Mouse (Mus musculus) hindbrain, embryonic 15.5 days (tissue): ENCODE measurements around the gene Trp53bp1. TPM values are rescaled to one million over a fixed set of nuclear protein-coding genes. Genes with fewer than 3 reads are reported as not detected.

Source experiments
- ATAC-seq: fragments of 200-750 bp; cut with Nextera tagmentation; 2 replicates; pipeline ENCODE4 v1.8.0; 2017; ENCODE audit warnings: low read depth, moderate number of reproducible peaks, moderate TSS enrichment; ENCODE audit not compliant: low FRiP score
- H3K27ac ChIP-seq: fragments of 300-500 bp; sonication (generic); replicated peaks from 2 replicates; pipeline ENCODE4 v1.5.1; 2015; ENCODE audit warnings: mild to moderate bottlenecking, inconsistent platforms
- H3K27me3 ChIP-seq: fragments of 300-500 bp; sonication (generic); 2 replicates; pipeline ENCODE4 v1.6.1; 2015; ENCODE audit warnings: control low read depth, inconsistent platforms
- H3K36me3 ChIP-seq: fragments of 300-500 bp; sonication (generic); 2 replicates; pipeline ENCODE4 v1.6.1; 2015; ENCODE audit warnings: control low read depth, inconsistent platforms
- H3K4me1 ChIP-seq: fragments of 300-500 bp; sonication (generic); replicated peaks from 2 replicates; pipeline ENCODE4 v1.6.1; 2015; ENCODE audit warnings: control low read depth, inconsistent platforms
- H3K4me2 ChIP-seq: fragments of 300-500 bp; sonication (generic); 2 replicates; pipeline ENCODE4 v1.6.1; 2015; ENCODE audit warnings: moderate library complexity, mild to moderate bottlenecking, inconsistent platforms
- H3K4me3 ChIP-seq: fragments of 300-500 bp; sonication (generic); 2 replicates; pipeline ENCODE4 v1.5.1; 2015; ENCODE audit warnings: mild to moderate bottlenecking, inconsistent platforms
- H3K9ac ChIP-seq: fragments of 300-500 bp; sonication (generic); 2 replicates; pipeline ENCODE4 v1.6.1; 2015; ENCODE audit warnings: inconsistent platforms
- H3K9me3 ChIP-seq: fragments of 300-500 bp; sonication (generic); 2 replicates; pipeline ENCODE4 v1.6.1; 2016; ENCODE audit warnings: control low read depth, inconsistent platforms
- WGBS: fragments of 180-500 bp; shearing (Covaris S2); methylation state at CpG from one replicate; pipeline ENCODE4 v1.1.7; 2015; 5-methylcytosine and 5-hydroxymethylcytosine counted together
- polyA plus RNA-seq: library from polyadenylated mRNA; unstranded; fragments of >200 nt; fragmentation: Nextera tagmentation; extraction: Ambion mirVana; gene quantifications from 2 replicates; pipeline ENCODE4 v1.2.1, GENCODE M21; 2015

Trp53bp1 gene
- polyA plus RNA-seq, 1 experiment from 2014 or later = 148 TPM

DNA sequence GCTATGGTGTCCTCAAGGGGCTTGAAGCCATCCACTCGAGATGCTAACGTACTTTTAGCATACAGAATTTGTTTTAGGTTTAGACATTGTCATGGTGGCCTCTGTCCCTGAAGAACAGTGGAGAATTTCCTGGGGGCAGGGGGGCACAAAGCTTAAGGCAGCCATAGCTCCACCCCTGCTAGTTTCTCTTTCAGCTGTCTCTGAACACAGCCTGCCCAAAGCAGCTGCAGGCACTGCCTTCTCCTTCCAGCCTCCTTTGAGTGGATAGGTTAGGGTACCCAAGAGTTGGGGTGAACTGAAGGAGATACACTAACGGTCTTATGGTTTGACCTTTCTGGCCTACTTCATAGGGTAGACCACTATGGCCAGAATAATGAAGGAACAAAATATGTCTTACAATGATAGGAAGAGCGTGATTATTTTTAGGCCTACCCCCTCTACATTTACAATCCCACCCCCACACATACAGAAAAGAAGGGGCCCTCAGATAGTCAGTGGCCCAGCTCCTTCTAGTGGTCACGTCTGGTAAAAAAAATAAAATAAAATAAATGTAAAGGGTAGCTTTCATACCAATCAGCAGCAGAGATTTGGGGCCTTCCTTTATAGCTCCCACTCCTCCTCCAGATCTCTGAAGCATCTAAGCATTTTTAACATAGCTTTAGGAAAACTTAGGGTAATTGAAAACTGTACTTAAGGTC lies 21.3 kb upstream of the Trp53bp1 start:
- Histone ChIP-seq H3K9me3 (no peaks in the 10 kb centered on the region), H3K4me1 (peaks cover 65% of the 10 kb centered on the region), H3K4me2 (no peak overlapping the region), H3K4me3 (no peak overlapping the region), H3K27ac (no peak overlapping the region), H3K9ac (no peak overlapping the region), H3K27me3 (no peaks in the 10 kb centered on the region), H3K36me3 (no peaks in the 10 kb centered on the region)
- 68% methylated on average over 5 of the region's 5 CpGs for WGBS
- ATAC-seq = no peak

DNA sequence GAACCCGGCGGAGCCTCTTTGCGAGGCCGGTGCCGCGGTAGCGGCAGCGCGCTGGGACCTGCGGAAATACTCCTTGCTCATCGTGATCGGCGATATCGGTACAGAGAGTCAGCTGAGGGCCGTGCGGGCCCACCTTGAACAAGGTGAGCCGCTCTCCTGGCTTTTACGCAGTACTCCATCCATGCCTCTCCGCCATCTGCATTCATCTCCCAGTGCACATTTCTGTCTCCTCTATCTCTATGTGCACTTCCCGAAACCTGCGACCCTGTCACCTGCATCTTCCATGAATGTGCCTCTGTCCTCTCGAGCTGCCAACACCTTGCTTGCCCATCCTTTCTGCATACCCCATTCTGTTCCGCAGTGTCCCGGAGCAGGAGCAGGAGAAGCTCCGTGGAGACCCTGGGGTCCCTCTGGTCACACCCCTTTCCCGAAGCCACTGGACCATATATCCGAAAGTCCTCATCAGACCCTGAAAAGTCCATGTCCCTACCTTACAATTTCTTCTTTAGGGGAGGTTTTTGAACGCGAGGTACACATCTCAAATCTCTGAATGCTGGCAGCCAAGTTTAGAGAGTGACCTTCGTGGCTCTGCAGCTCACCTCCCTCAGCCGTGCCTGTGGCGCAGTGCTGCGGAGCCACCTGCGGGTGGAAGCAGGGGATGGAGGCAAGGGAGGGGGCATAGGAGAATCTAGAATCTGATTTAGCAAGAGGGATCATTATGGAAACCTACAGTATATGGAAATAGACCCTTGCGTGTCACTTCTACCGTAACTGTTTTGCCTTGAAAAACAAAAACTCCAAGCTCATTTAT lies 18.7 kb upstream of the Trp53bp1 start:
- H3K36me3 ChIP-seq = no peaks in the 10 kb centered on the region
- H3K4me3 ChIP-seq = peak overlapping the region; percentile 64
- peak; percentile 70 for ATAC-seq
- no peaks in the 10 kb centered on the region for H3K27me3 ChIP-seq
- H3K27ac ChIP-seq = peak overlapping the region; percentile 96
- 2% methylated on average over 36 of the region's 36 CpGs for WGBS
- peaks cover 50% of the 10 kb centered on the region for H3K4me1 ChIP-seq
- no peaks in the 10 kb centered on the region for H3K9me3 ChIP-seq
- peak overlapping the region; percentile 74 for H3K9ac ChIP-seq
- H3K4me2 ChIP-seq = peak overlapping the region; percentile 71

DNA sequence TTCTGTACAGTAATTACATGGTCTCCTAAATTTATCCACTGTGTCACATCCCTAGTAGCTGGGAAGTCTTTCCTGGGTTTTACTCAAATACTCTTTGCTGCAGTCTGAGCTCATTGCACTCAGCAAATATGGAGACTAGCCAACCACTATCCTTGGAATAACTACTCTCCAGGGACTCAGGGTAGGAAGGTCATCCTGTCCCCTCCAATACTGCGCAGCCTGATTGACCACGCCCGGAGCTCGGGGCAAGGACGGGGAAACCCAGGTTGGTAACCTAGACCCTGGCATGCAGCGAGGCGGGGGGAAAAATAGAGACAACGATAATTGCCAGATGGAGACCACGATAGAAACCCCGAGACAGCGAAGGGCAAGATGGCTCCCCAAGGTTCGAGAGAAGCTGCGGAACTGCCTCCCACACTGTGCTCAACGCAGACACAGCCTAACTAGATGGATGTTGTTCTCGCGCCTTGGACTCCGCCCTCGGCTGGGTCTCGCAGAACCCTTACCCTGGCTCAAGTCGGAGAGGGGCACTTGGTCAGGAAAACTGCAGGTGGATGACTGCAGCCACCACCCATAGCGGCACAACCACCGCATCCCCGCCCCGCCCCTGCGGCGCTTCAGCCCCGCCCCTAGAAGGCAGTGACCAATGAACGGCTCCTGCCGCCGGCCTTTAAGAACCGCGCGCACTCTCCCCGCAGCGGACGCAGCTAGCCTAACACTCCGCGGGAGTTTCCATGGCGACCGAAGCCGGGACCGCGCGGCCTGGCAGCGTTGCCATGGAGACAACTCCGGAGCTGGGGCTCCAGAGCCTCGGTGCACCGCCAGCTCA lies 17.9 kb upstream of the Trp53bp1 start, which contains the start of gene Map1a:
TSS of gene Map1a (plus strand) at position 700 of the 829 bp plus-strand sequence.
- no peaks in the 10 kb centered on the region for H3K9me3 ChIP-seq
- H3K36me3 ChIP-seq = no peaks in the 10 kb centered on the region
- peaks cover 41% of the 10 kb centered on the region for H3K4me1 ChIP-seq
- peak within 1 kb of the TSS; percentile 96 for H3K27ac ChIP-seq
- peak within 1 kb of the TSS; percentile 64 for H3K4me3 ChIP-seq
- peak within 1 kb of the TSS; percentile 74 for H3K9ac ChIP-seq
- peak within 1 kb of the TSS; percentile 71 for H3K4me2 ChIP-seq
- under 1% methylated on average over 48 of the region's 48 CpGs for WGBS
- peak; percentile 97 for ATAC-seq
- H3K27me3 ChIP-seq = no peaks in the 10 kb centered on the region

DNA sequence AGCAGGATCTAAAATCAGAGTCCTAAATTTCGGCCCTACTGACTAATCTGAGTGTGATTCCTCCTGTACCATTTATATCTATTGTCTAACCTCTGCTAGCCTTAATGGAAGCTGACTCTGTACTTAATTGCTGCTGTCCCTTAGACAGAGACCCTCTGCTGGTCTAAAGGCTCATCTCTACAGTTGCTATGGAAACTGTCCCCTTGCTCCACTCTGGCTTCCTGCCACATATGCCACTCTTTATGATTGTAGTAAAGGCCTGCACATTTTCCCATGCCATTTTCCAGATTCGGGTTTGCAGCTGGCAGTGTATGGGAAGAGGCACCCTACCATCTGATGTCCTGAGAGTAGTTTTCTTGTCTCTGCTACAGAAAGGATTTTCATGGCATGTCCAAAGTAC lies 16.6 kb upstream of the Trp53bp1 start:
- 25% methylated on average over 2 of the region's 2 CpGs for WGBS
- H3K9me3 ChIP-seq = no peaks in the 10 kb centered on the region
- peak overlapping the region; percentile 71 for H3K4me2 ChIP-seq
- H3K4me1 ChIP-seq = peaks cover 34% of the 10 kb centered on the region
- no peaks in the 10 kb centered on the region for H3K36me3 ChIP-seq
- no peak overlapping the region for H3K9ac ChIP-seq
- no peaks in the 10 kb centered on the region for H3K27me3 ChIP-seq
- H3K27ac ChIP-seq = peak overlapping the region; percentile 96
- H3K4me3 ChIP-seq = no peak overlapping the region
- ATAC-seq = no peak

DNA sequence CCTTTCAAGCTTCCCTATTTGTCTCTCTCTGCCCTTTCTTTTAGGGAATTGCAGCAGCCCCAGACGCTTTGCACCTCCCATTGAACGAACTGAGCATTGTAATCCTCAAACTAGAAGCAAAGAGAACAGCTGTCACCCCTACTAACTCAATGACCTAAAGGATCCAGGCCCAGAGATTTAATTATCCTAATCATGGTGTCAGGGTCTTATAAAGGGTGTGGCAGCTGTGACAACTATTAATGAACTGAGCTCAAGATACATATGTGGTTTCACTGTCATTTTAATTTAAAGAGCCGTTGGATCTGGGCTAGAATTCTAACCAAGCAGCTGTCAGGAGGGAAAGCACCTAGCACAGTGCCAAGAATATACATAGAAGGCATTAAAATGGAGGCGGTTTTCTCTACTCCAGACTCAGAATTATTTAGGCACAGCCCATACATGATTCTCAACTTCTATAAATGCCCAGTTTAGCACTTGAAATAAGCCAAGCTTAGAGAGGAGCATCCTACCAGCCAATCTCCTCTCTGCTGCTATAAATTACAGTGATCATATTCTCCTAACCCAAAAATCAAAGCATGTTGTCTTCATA lies 815 bp upstream of the Trp53bp1 start:
- Histone ChIP-seq H3K4me2 (peak overlapping the region; percentile 56), H3K9ac (peak overlapping the region; percentile 54), H3K36me3 (peaks cover 15% of the 10 kb centered on the region), H3K9me3 (no peaks in the 10 kb centered on the region), H3K27ac (peak overlapping the region; percentile 98), H3K27me3 (no peaks in the 10 kb centered on the region), H3K4me3 (peak overlapping the region; percentile 87), H3K4me1 (peaks cover 43% of the 10 kb centered on the region)
- WGBS = 12% methylated on average over 4 of the region's 4 CpGs
- no peak for ATAC-seq

DNA sequence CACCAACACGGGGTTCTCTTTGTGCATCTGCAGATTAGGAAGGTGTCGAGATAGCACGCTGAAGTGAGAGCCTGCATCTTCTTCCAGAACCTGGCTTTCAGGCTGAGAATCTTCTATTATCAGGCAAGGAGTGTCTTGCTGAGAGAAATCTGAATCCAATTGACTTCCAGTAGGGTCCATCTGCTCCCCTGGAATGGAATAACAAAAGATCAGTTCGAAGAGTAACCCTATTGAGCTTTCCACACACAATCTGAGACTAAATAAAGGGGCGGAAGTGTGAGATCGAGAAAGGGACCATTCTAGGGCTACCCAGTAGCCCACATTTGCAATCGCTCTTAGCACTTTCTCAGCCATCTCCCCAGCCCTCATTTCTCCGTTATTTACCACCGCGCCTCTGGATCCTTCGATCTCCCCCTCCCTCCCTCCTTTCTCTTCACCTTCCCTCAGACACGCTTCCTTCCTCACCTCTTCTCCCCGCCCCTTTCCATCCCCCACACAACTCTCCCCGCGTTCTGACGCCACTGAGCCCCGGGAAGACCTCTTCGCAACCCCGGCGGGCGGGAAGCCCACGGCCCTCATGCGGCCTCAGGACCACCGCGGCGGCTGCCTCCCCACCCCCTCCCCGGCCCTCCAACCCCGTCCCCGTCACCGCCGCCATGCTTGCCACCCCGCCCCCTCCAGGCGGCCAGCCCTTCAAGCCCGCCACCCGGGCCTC lies 529 bp downstream of the Trp53bp1 start:
- H3K36me3 ChIP-seq = peaks cover 20% of the 10 kb centered on the region
- H3K4me3 ChIP-seq = peak overlapping the region; percentile 87
- ATAC-seq = peak; percentile 86
- peak overlapping the region; percentile 98 for H3K27ac ChIP-seq
- no peaks in the 10 kb centered on the region for H3K27me3 ChIP-seq
- H3K9me3 ChIP-seq = no peaks in the 10 kb centered on the region
- peaks cover 47% of the 10 kb centered on the region for H3K4me1 ChIP-seq
- WGBS = under 1% methylated on average over 34 of the region's 35 CpGs
- peak overlapping the region; percentile 90 for H3K9ac ChIP-seq
- peak overlapping the region; percentile 56 for H3K4me2 ChIP-seq

DNA sequence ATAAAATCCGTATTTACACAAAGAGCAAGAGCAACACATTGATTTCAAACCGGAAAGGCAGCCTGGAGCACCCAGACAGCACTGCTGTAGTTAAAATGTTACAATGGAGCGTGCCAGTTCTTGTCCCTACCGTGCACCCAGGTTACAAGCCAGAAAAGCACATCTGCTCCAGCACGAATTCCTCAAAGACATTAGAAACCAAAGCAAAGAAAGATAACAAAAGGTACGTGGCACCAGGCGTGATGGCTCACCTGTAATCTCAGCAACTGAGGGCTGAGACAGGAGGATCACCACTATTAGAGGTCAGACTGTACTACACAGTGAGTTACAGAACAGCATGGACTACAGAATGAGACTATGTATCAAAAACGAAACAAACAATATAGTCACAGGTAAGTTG lies 2.8 kb downstream of the Trp53bp1 start:
- H3K27ac ChIP-seq = no peak overlapping the region
- WGBS = 75% methylated on average over 8 of the region's 8 CpGs
- no peaks in the 10 kb centered on the region for H3K27me3 ChIP-seq
- H3K9me3 ChIP-seq = no peaks in the 10 kb centered on the region
- no peak overlapping the region for H3K4me3 ChIP-seq
- peak overlapping the region; percentile 5; the same call in 1 of the 2 replicates for H3K4me2 ChIP-seq
- no peak overlapping the region for H3K9ac ChIP-seq
- ATAC-seq = no peak
- H3K4me1 ChIP-seq = peaks cover 47% of the 10 kb centered on the region
- H3K36me3 ChIP-seq = peaks cover 25% of the 10 kb centered on the region

DNA sequence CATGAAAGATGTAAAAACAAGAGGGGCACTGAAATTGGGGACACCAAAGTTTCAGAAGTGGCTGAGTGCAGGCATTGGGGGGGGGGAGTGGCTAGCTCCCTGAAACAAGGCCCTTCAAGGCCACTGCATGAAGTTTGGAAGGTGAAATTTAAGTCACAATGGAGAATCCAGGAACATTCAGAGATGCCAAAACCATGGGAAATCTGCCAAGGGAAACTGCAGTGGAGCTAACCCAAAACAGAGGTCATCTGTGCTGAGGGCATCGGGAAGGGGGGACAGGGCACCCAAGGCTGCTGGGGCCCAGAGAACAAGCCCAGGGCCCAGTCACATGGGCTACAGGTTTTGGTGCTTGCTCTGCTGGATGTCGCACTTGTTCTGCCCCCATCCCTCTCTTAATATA lies 21.4 kb downstream of the Trp53bp1 start:
- 91% methylated on average over 2 of the region's 2 CpGs for WGBS
- Histone ChIP-seq H3K27ac (no peak overlapping the region), H3K9me3 (no peaks in the 10 kb centered on the region), H3K9ac (no peak overlapping the region), H3K4me3 (no peak overlapping the region), H3K4me2 (no peak overlapping the region), H3K4me1 (no peaks in the 10 kb centered on the region), H3K27me3 (no peaks in the 10 kb centered on the region), H3K36me3 (peaks cover 96% of the 10 kb centered on the region)
- no peak for ATAC-seq

DNA sequence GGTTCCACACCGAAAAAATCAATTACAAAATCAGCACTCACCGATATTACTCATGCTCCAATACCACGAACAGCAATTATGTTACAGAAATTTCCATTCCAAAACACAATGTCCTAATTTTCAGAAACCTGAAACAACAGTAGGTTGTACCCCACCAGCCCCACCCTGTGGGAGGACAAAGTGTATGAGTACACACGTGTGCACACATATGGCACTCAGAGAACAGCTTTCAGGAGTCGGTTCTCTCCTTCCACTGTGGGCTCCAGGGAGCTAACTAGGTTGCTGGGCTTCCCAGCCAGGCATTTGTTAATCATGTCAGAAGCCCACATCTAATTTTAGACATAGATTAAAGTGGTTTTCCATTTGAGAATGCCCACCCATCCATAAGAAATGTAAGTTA lies 27.1 kb downstream of the Trp53bp1 start:
- Histone ChIP-seq H3K9me3 (no peaks in the 10 kb centered on the region), H3K27ac (no peak overlapping the region), H3K27me3 (no peaks in the 10 kb centered on the region), H3K36me3 (peaks cover 76% of the 10 kb centered on the region), H3K4me2 (no peak overlapping the region), H3K4me3 (no peak overlapping the region), H3K4me1 (no peaks in the 10 kb centered on the region), H3K9ac (no peak overlapping the region)
- 90% methylated on average over 5 of the region's 5 CpGs for WGBS
- no peak for ATAC-seq

DNA sequence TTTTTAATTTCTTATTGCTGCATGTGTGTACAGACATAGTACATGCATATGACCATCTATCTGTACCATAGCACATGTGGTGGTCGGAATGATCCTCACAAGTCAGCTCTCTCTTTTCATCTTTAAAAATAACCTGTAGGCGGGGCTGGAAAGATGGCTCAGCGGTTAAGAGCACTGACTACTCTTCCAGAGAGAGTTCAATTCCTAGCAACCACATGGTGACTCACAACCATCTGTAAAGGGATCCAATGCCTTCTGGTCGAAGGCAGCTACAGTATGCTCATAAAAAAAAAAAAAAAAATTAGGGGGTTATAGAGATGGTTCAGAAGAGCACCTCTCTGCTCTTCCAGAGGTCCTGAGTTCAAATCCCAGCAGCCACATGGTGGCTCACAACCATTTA lies 31.8 kb downstream of the Trp53bp1 start:
- Histone ChIP-seq H3K4me3 (no peak overlapping the region), H3K4me2 (no peak overlapping the region), H3K27me3 (no peaks in the 10 kb centered on the region), H3K27ac (no peak overlapping the region), H3K4me1 (no peaks in the 10 kb centered on the region), H3K9me3 (no peaks in the 10 kb centered on the region), H3K36me3 (peaks cover 67% of the 10 kb centered on the region), H3K9ac (no peak overlapping the region)
- 92% methylated on average over 4 of the region's 4 CpGs for WGBS
- no peak for ATAC-seq

DNA sequence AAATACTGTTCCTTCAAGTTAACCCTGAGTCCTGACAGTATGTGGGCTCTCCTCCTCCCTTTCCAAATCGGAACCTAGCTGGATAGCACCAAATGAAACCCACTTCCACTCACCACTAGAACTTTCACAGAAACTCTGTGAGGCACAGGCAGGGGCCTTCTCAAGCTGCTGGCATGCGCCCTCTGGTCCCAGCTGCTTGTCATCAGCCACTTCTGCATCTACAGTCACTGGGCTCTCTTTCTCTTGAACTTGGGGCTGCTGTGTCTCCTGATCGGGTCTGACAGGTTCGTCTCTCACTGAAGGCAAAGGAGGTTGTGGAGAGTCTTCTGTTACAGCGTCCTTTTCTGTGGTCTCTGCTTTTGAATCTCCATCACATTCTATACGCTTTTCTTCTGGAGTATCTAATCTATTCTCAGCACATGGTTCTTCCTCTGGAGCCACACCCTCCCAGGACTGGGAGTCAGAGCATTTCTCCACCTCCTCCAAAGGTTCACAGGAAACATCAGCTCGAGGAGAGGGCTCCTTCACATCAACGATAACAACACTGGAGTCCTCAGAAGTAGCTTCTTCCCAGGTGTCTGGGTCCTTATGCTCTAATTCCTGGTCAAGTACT lies 35.6 kb downstream of the Trp53bp1 start:
- Histone ChIP-seq H3K9ac (no peak overlapping the region), H3K27me3 (no peaks in the 10 kb centered on the region), H3K36me3 (peaks cover 68% of the 10 kb centered on the region), H3K4me1 (no peaks in the 10 kb centered on the region), H3K4me3 (no peak overlapping the region), H3K9me3 (no peaks in the 10 kb centered on the region), H3K4me2 (no peak overlapping the region), H3K27ac (no peak overlapping the region)
- WGBS = 90% methylated on average over 8 of the region's 8 CpGs
- ATAC-seq = no peak
